Mouse (Mus musculus): Measurements from ENCODE around the gene Urod. TPM values are rescaled to one million over a fixed set of nuclear protein-coding genes. Genes with fewer than 3 reads are reported as not detected.

The Urod gene
- polyA plus RNA-seq, 1 experiment: 50.7 TPM

- TF ChIP-seq MYOD1 (IDR thresholded peaks at IDR 0.05; ENCODE audit: control insufficient read depth, insufficient read length, low read depth): no peak
- no peak for TF ChIP-seq MAX (IDR thresholded peaks at IDR 0.05)
- TF ChIP-seq MYOG (IDR thresholded peaks at IDR 0.05; ENCODE audit: control insufficient read depth, extremely low read depth, insufficient read length): no peak
- no peak for TF ChIP-seq FOSL1 (IDR thresholded peaks at IDR 0.05; ENCODE audit: insufficient read depth, low read length, poor library complexity, severe bottlenecking)
- no peak for TF ChIP-seq USF1 (IDR thresholded peaks at IDR 0.05; ENCODE audit: low read depth)
- no peak for TF ChIP-seq CEBPB (IDR thresholded peaks at IDR 0.05; ENCODE audit: low read depth)
- Histone ChIP-seq H3K79me2 (ENCODE audit: control insufficient read depth, insufficient read depth) (no peaks in the 10 kb centered on the region), H3K4me3 (ENCODE audit: insufficient read depth, poor library complexity, severe bottlenecking) (no peak overlapping the region)
Observed at GRCm38 (mm10) chr4:116954951-116955350, 39.3 kb downstream of the Urod start.

DNA sequence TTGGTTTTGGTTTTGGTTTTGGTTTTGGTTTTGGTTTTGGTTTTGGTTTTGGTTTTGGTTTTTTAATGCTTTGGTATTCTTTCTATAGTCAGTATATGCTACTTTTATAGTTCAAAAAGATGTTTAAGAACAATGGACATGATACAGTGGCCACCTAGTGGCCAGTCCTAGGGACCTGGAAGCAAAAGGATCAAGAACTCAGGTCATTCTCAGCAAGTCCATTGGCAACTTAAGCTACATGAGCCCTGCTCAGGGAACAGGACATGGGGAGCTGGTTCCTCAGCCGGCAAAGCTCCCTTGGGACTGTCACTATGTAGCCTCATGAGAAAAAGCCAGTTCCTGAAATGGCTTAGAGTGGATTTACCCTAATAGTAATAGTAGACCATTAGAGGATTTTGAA, 42.6 kb downstream of the Urod start:
- no peak overlapping the region for H3K4me3 ChIP-seq (ENCODE audit: insufficient read depth, poor library complexity, severe bottlenecking)

More at GRCm38 (mm10) chr4:116954951-116955350, 39.3 kb downstream of the Urod start:
- H3K36me3 ChIP-seq (ENCODE audit: control insufficient read depth, insufficient read depth): no peaks in the 10 kb centered on the region
- H3K79me3 ChIP-seq (ENCODE audit: low read depth): no peaks in the 10 kb centered on the region
- H3K27me3 ChIP-seq (ENCODE audit: control insufficient read depth, insufficient read depth, insufficient read length): peaks cover 23% of the 10 kb centered on the region
- no peak overlapping the region for H3ac ChIP-seq (ENCODE audit: control insufficient read depth, insufficient read length, low read depth)

GRCm38 (mm10) chr4:116944055-116944454, 50.2 kb downstream of the Urod start:
- Histone ChIP-seq H3K36me3 (ENCODE audit: control insufficient read depth, insufficient read depth) (no peaks in the 10 kb centered on the region), H3ac (ENCODE audit: control insufficient read depth, insufficient read length, low read depth) (no peak overlapping the region), H3K4me3 (ENCODE audit: insufficient read depth, poor library complexity, severe bottlenecking) (no peak overlapping the region), H3K27me3 (ENCODE audit: control insufficient read depth, insufficient read depth, insufficient read length) (peaks cover 29% of the 10 kb centered on the region), H3K79me2 (ENCODE audit: control insufficient read depth, insufficient read depth) (no peaks in the 10 kb centered on the region), H3K79me3 (ENCODE audit: low read depth) (no peaks in the 10 kb centered on the region)
- TF ChIP-seq MYOG (IDR thresholded peaks at IDR 0.05; ENCODE audit: control insufficient read depth, extremely low read depth, insufficient read length) (no peak), CTCF (IDR thresholded peaks at IDR 0.05; ENCODE audit: control insufficient read depth, insufficient read depth, insufficient read length) (no peak), MAX (IDR thresholded peaks at IDR 0.05) (no peak), FOSL1 (IDR thresholded peaks at IDR 0.05; ENCODE audit: insufficient read depth, low read length, poor library complexity, severe bottlenecking) (no peak), MYOD1 (IDR thresholded peaks at IDR 0.05; ENCODE audit: control insufficient read depth, insufficient read length, low read depth) (no peak), USF1 (IDR thresholded peaks at IDR 0.05; ENCODE audit: low read depth) (no peak), CEBPB (IDR thresholded peaks at IDR 0.05; ENCODE audit: low read depth) (no peak)

More for the DNA sequence above, 42.6 kb downstream of the Urod start:
- Histone ChIP-seq H3K79me3 (ENCODE audit: low read depth) (no peaks in the 10 kb centered on the region), H3K79me2 (ENCODE audit: control insufficient read depth, insufficient read depth) (no peaks in the 10 kb centered on the region), H3K36me3 (ENCODE audit: control insufficient read depth, insufficient read depth) (no peaks in the 10 kb centered on the region), H3ac (ENCODE audit: control insufficient read depth, insufficient read length, low read depth) (no peak overlapping the region), H3K27me3 (ENCODE audit: control insufficient read depth, insufficient read depth, insufficient read length) (peaks cover 13% of the 10 kb centered on the region)
- no peak for TF ChIP-seq USF1 (IDR thresholded peaks at IDR 0.05; ENCODE audit: low read depth)
- no peak for TF ChIP-seq CEBPB (IDR thresholded peaks at IDR 0.05; ENCODE audit: low read depth)
- TF ChIP-seq MAX (IDR thresholded peaks at IDR 0.05): no peak
- TF ChIP-seq MYOG (IDR thresholded peaks at IDR 0.05; ENCODE audit: control insufficient read depth, extremely low read depth, insufficient read length): no peak
- no peak for TF ChIP-seq FOSL1 (IDR thresholded peaks at IDR 0.05; ENCODE audit: insufficient read depth, low read length, poor library complexity, severe bottlenecking)
- no peak for TF ChIP-seq CTCF (IDR thresholded peaks at IDR 0.05; ENCODE audit: control insufficient read depth, insufficient read depth, insufficient read length)
- no peak for TF ChIP-seq MYOD1 (IDR thresholded peaks at IDR 0.05; ENCODE audit: control insufficient read depth, insufficient read length, low read depth)

DNA sequence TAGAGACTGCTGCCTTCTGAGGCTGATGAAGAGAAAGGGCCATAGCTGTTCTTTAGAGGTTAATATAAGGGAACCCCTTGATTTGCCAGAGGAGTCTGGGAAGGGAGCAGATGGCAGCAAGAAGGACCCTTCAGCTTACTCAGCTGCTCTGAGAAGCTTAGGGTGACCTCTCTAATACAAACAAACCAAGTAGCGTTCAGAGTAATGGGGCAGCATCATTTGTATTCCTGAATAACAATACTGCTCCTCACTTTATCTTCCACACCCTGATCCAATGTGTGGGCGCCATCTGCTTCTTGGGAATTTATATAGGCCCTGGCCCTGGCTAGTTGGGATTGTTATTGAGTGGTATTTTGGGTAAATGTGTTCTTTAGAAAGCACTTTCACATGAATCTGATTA, 51.5 kb downstream of the Urod start:
- H3K36me3 ChIP-seq (ENCODE audit: control insufficient read depth, insufficient read depth): no peaks in the 10 kb centered on the region

More for the DNA sequence above, 51.5 kb downstream of the Urod start:
- Histone ChIP-seq H3ac (ENCODE audit: control insufficient read depth, insufficient read length, low read depth) (no peak overlapping the region), H3K79me3 (ENCODE audit: low read depth) (no peaks in the 10 kb centered on the region), H3K4me3 (ENCODE audit: insufficient read depth, poor library complexity, severe bottlenecking) (no peak overlapping the region), H3K27me3 (ENCODE audit: control insufficient read depth, insufficient read depth, insufficient read length) (peaks cover 25% of the 10 kb centered on the region), H3K79me2 (ENCODE audit: control insufficient read depth, insufficient read depth) (no peaks in the 10 kb centered on the region)
- TF ChIP-seq CTCF (IDR thresholded peaks at IDR 0.05; ENCODE audit: control insufficient read depth, insufficient read depth, insufficient read length) (no peak), MYOG (IDR thresholded peaks at IDR 0.05; ENCODE audit: control insufficient read depth, extremely low read depth, insufficient read length) (no peak), FOSL1 (IDR thresholded peaks at IDR 0.05; ENCODE audit: insufficient read depth, low read length, poor library complexity, severe bottlenecking) (no peak), MAX (IDR thresholded peaks at IDR 0.05) (no peak), MYOD1 (IDR thresholded peaks at IDR 0.05; ENCODE audit: control insufficient read depth, insufficient read length, low read depth) (no peak), CEBPB (IDR thresholded peaks at IDR 0.05; ENCODE audit: low read depth) (no peak), USF1 (IDR thresholded peaks at IDR 0.05; ENCODE audit: low read depth) (no peak)

Other genes with a start within 250 kb of the Urod start
- gene Toe1, start 186.8 kb downstream of the Urod start, polyA plus RNA-seq (2012; fragmentation: generic; extraction: Trizol): 23.4 TPM
- gene Mutyh, start 186.7 kb downstream of the Urod start, polyA plus RNA-seq (2012; fragmentation: generic; extraction: Trizol): 6.3 TPM
- gene Hpdl, start 172.7 kb downstream of the Urod start, polyA plus RNA-seq (2012; fragmentation: generic; extraction: Trizol): 3.8 TPM
- gene Zswim5, start 117.0 kb downstream of the Urod start, polyA plus RNA-seq (2012; fragmentation: generic; extraction: Trizol): 0.01 TPM
- 13.3 TPM for gene Hectd3, start 904 bp upstream of the Urod start, polyA plus RNA-seq (2012; fragmentation: generic; extraction: Trizol)
- 41.6 TPM for gene Eif2b3, start 25.0 kb upstream of the Urod start, polyA plus RNA-seq (2012; fragmentation: generic; extraction: Trizol)
- 0.20 TPM for gene Ptch2, start 101.7 kb upstream of the Urod start, polyA plus RNA-seq (2012; fragmentation: generic; extraction: Trizol)
- 23.7 TPM for gene Btbd19, start 131.3 kb upstream of the Urod start, polyA plus RNA-seq (2012; fragmentation: generic; extraction: Trizol)
- 0.12 TPM for gene Tctex1d4, start 132.4 kb upstream of the Urod start, polyA plus RNA-seq (2012; fragmentation: generic; extraction: Trizol)
- gene Plk3, start 139.6 kb upstream of the Urod start, polyA plus RNA-seq (2012; fragmentation: generic; extraction: Trizol): 15.2 TPM
- 3,482 TPM for gene Rps8, start 161.8 kb upstream of the Urod start, polyA plus RNA-seq (2012; fragmentation: generic; extraction: Trizol)
- 49.2 TPM for gene Kif2c, start 188.2 kb upstream of the Urod start, polyA plus RNA-seq (2012; fragmentation: generic; extraction: Trizol)